Mouse (Mus musculus) limb, embryonic 11.5 days (tissue): ENCODE measurements at regions not wholly inside any gene's neighbourhood (a gene's known extent, or its start where the extent isn't known, plus 50 kb on each side); places are given as distances from the start of the nearest gene placed in this dataset.
"Not testable (repeated sequence)": the region's sequence is repeated elsewhere in the genome, so short reads cannot be mapped to it uniquely, and the experiment has no call there.

ENCODE experiments used
- ATAC-seq: fragments of 200-750 bp; cut with Nextera tagmentation; 2 replicates; pipeline ENCODE4 v1.8.0; 2017; ENCODE audit warnings: low read depth; ENCODE audit not compliant: insufficient number of reproducible peaks, low FRiP score, low TSS enrichment
- DNase-seq: peaks from one replicate; pipeline ENCODE4 v3.0.0-alpha.2; 2015; ENCODE audit warnings: low spot score
- H3K27ac ChIP-seq: fragments of 300-500 bp; sonication (generic); replicated peaks from 2 replicates; pipeline ENCODE4 v1.5.1; 2014; ENCODE audit warnings: low read depth, mild to moderate bottlenecking, low read length
- H3K27me3 ChIP-seq: fragments of 300-500 bp; sonication (generic); 2 replicates; pipeline ENCODE4 v1.6.1; 2014; ENCODE audit warnings: mild to moderate bottlenecking, low read length, mixed read lengths; ENCODE audit not compliant: control insufficient read depth, insufficient read depth
- H3K36me3 ChIP-seq: fragments of 300-500 bp; sonication (generic); 2 replicates; pipeline ENCODE4 v1.6.1; 2014; ENCODE audit warnings: mild to moderate bottlenecking, low read length, moderate library complexity, mixed read lengths; ENCODE audit not compliant: control insufficient read depth, insufficient read depth
- H3K4me1 ChIP-seq: fragments of 300-500 bp; sonication (generic); 2 replicates; pipeline ENCODE4 v1.6.1; 2014; ENCODE audit warnings: low read length, mixed read lengths; ENCODE audit not compliant: control insufficient read depth, insufficient read depth
- H3K4me2 ChIP-seq: fragments of 300-500 bp; sonication (generic); 2 replicates; pipeline ENCODE4 v1.6.1; 2014; ENCODE audit warnings: low read depth, mild to moderate bottlenecking, moderate library complexity; ENCODE audit not compliant: severe bottlenecking
- H3K4me3 ChIP-seq: fragments of 300-500 bp; sonication (generic); 2 replicates; pipeline ENCODE4 v1.5.1; 2014; ENCODE audit warnings: low read depth, low read length
- H3K9ac ChIP-seq: fragments of 300-500 bp; sonication (generic); 2 replicates; pipeline ENCODE4 v1.6.1; 2014; ENCODE audit warnings: mild to moderate bottlenecking, low read length
- H3K9me3 ChIP-seq: fragments of 300-500 bp; sonication (generic); 2 replicates; pipeline ENCODE4 v1.6.1; 2016; ENCODE audit warnings: low read length; ENCODE audit not compliant: control insufficient read depth
- WGBS: fragments of 180-500 bp; shearing (Covaris S2); extraction: QIAGEN DNeasy Blood & Tissue Kit; methylation state at CpG from one replicate; pipeline ENCODE4 v1.1.7; 2014; 5-methylcytosine and 5-hydroxymethylcytosine counted together

DNA sequence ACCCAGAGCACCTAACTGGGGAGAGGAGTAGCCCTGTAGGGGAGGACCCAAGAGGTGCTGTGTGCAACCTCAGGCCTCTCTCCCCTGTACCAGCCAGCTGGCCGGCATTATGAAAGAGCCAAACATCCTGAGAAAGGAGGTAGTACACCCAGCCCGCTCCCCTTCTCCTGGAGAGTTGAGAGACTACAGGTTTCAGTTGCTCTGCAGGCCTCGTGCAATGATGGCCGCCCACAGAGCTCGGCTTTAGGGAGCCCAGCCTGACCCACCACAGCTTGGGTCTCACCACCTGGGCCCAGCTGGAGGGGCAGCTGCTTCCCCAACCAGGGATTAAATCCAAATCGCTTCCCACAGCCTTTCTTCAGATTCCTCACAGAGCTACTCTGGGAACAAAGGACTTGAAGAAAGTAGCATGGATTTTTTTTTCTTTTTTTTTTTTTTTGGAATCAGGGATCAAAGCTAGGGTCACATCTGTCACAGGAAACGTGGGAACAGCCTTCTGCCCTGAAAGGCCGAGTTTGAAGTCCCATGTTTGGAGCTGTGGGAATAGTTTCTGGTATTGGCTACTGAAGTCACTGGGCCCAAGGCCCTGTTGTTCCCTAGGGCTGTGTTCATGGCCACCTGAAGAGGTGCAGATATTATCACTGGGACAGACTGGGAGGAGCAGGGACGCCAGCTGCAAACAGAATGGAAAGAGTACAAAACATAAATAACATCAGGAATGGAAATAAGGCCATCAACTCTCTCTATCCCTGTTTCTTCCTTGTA, 131.5 kb upstream of the Rgma start:
- H3K4me1 ChIP-seq, result no peaks in the 10 kb centered on the region
- no peaks in the 10 kb centered on the region for H3K9me3 ChIP-seq
- H3K4me3 ChIP-seq, result no peak overlapping the region
- H3K4me2 ChIP-seq, result no peak overlapping the region
- H3K27ac ChIP-seq, result 0 out of 2 replicates have a peak overlapping the region, but pooled peaks have one; percentile 15
- ATAC-seq (peak; percentile 62; the same call in 1 of the 2 replicates), DNase-seq (peak; percentile 47)
- 54% methylated on average over 9 of the region's 9 CpGs for WGBS
- no peaks in the 10 kb centered on the region for H3K27me3 ChIP-seq
- no peaks in the 10 kb centered on the region for H3K36me3 ChIP-seq
- no peak overlapping the region for H3K9ac ChIP-seq

GRCm38 (mm10) chr7:73245431-73245830, 129.9 kb upstream of the Rgma start:
- Histone ChIP-seq H3K4me3 (no peak overlapping the region), H3K27me3 (no peaks in the 10 kb centered on the region), H3K9ac (no peak overlapping the region), H3K27ac (no peak overlapping the region), H3K36me3 (no peaks in the 10 kb centered on the region), H3K9me3 (no peaks in the 10 kb centered on the region), H3K4me1 (no peaks in the 10 kb centered on the region), H3K4me2 (no peak overlapping the region)
- ATAC-seq (no peak), DNase-seq (no peak)
- 89% methylated on average over 2 of the region's 2 CpGs for WGBS

GRCm38 (mm10) chr7:73250593-73250992, 124.7 kb upstream of the Rgma start:
- H3K4me3 ChIP-seq, result no peak overlapping the region
- no peaks in the 10 kb centered on the region for H3K27me3 ChIP-seq
- H3K9ac ChIP-seq, result no peak overlapping the region
- 38% methylated on average over 8 of the region's 8 CpGs for WGBS
- no peak overlapping the region for H3K27ac ChIP-seq
- no peaks in the 10 kb centered on the region for H3K4me1 ChIP-seq
- H3K36me3 ChIP-seq, result no peaks in the 10 kb centered on the region
- no peak overlapping the region for H3K4me2 ChIP-seq
- H3K9me3 ChIP-seq, result no peaks in the 10 kb centered on the region
- DNase-seq, result no peak
- no peak for ATAC-seq

DNA sequence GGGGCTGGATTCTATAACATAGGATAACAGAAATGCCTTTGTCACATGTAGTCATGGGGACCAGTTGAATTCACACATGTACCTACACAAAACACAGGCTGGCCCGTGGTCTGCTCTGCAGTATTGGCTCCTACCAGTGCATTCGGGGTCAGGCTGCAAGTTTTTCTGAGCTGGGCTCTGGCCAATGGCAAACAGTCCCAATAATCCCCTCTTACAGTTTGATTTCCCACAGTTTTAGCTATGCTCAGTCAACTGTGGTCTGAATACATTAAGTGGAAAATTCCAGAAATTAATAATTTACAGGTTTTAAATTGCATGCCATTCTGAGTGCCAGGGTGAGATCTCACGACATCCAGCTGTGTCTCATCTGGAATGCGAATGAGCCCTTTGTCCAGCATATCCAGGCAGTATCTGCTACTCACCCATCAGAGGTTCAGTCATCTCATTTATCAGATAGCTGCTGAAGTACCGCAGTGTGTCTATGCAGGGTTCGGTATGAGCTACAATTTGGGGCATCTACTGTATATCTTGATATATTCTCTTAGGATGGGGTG, 124.0 kb upstream of the Rgma start:
- DNase-seq (no peak), ATAC-seq (no peak)
- H3K27ac ChIP-seq, result no peak overlapping the region
- H3K9ac ChIP-seq, result no peak overlapping the region
- no peak overlapping the region for H3K4me3 ChIP-seq
- no peaks in the 10 kb centered on the region for H3K9me3 ChIP-seq
- WGBS, result 84% methylated on average over 6 of the region's 6 CpGs
- no peak overlapping the region for H3K4me2 ChIP-seq
- H3K4me1 ChIP-seq, result no peaks in the 10 kb centered on the region
- H3K27me3 ChIP-seq, result no peaks in the 10 kb centered on the region
- H3K36me3 ChIP-seq, result no peaks in the 10 kb centered on the region

GRCm38 (mm10) chr7:73254972-73255371, 120.3 kb upstream of the Rgma start:
- H3K27me3 ChIP-seq, H3K27ac ChIP-seq, DNase-seq, ATAC-seq, H3K4me1 ChIP-seq, H3K9ac ChIP-seq, H3K4me2 ChIP-seq, H3K9me3 ChIP-seq, H3K36me3 ChIP-seq, H3K4me3 ChIP-seq: not testable (repeated sequence)
- 88% methylated on average over 4 of the region's 7 CpGs for WGBS

GRCm38 (mm10) chr7:73260140-73260539, 115.2 kb upstream of the Rgma start:
- no peak overlapping the region for H3K4me3 ChIP-seq
- no peak overlapping the region for H3K9ac ChIP-seq
- no peaks in the 10 kb centered on the region for H3K27me3 ChIP-seq
- no peak for DNase-seq
- H3K36me3 ChIP-seq, result no peaks in the 10 kb centered on the region
- no peak overlapping the region for H3K27ac ChIP-seq
- no peaks in the 10 kb centered on the region for H3K9me3 ChIP-seq
- no peaks in the 10 kb centered on the region for H3K4me1 ChIP-seq
- no peak for ATAC-seq
- no peak overlapping the region for H3K4me2 ChIP-seq
- 86% methylated on average over 4 of the region's 4 CpGs for WGBS

DNA sequence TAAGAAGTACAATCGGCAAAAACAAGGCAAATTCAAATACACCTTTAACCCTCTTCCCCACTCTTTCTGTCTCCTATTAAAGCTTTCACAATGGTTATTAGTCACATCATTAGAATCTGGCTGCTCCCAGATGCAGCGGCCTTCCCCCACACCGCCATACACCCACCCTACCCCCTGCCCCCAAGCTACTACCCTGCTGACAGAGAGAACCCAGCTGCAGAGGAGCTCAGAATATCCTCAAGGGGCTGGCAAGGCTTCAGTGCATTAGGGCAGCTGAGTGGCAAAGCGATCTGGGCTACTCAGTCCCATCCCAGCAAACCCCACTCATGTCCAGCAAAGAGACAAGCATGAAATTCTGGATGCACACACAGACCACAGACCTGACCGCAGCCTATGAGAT, 113.6 kb upstream of the Rgma start:
- WGBS, result 66% methylated on average over 5 of the region's 5 CpGs

DNA sequence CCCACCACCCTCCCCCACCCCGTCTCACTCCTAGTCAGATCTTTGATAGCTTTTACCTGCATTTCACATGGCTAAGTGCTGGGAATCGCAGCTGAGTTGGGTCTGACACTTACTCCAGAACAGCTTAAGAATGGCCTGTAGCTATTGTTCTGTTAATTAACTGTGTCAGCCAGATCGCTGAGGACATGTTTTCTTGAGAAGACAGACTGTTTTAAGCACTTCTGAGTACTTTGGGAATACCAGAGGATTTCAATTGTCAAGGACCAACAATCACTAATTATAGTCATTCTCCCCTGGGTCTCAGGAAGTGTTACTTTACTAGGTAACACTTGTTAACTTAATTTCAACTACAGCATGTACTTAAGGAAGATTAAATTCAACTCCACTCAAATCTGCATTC, 112.8 kb upstream of the Rgma start:
- DNase-seq (no peak), ATAC-seq (no peak)
- WGBS, result 42% methylated on average over 3 of the region's 3 CpGs
- Histone ChIP-seq H3K27me3 (no peaks in the 10 kb centered on the region), H3K27ac (no peak overlapping the region), H3K4me2 (no peak overlapping the region), H3K9me3 (no peaks in the 10 kb centered on the region), H3K4me1 (no peaks in the 10 kb centered on the region), H3K36me3 (no peaks in the 10 kb centered on the region), H3K9ac (no peak overlapping the region), H3K4me3 (no peak overlapping the region)

More for the DNA sequence above, 113.6 kb upstream of the Rgma start:
- H3K36me3 ChIP-seq, result no peaks in the 10 kb centered on the region
- no peaks in the 10 kb centered on the region for H3K4me1 ChIP-seq
- no peaks in the 10 kb centered on the region for H3K9me3 ChIP-seq
- H3K27me3 ChIP-seq, result no peaks in the 10 kb centered on the region
- no peak overlapping the region for H3K4me3 ChIP-seq
- no peak overlapping the region for H3K27ac ChIP-seq
- no peak overlapping the region for H3K4me2 ChIP-seq
- H3K9ac ChIP-seq, result no peak overlapping the region
- ATAC-seq (no peak), DNase-seq (no peak)
